Mouse (Mus musculus) erythroblast, embryonic 14.5 days (primary cell): Measurements from ENCODE around the gene Btbd2.

Experiments used
- GATA1 ChIP-seq: IDR thresholded peaks from 2 replicates; pipeline ENCODE4 v1.6.1; 2012; ENCODE audit warnings: low read length, inconsistent platforms, mixed read lengths
- TAL1 ChIP-seq: IDR thresholded peaks from 3 replicates; pipeline ENCODE4 v1.6.1; 2012; ENCODE audit warnings: low read length, inconsistent platforms, mixed read lengths

- no peak for TF ChIP-seq GATA1
- TF ChIP-seq TAL1 = no peak
Observed at GRCm38 (mm10) chr10:80666837-80667412, 10.1 kb upstream of the Btbd2 start.
